Mouse (Mus musculus): ENCODE measurements around the gene Commd7. TPM values are rescaled to one million over a fixed set of nuclear protein-coding genes. Genes with fewer than 3 reads are reported as not detected.

Commd7 gene
- polyA plus RNA-seq, 1 experiment, result not detected

- no peak overlapping the region for H3K4me3 ChIP-seq (ENCODE audit: insufficient read depth, low read depth, low read length)
- H3K4me1 ChIP-seq (ENCODE audit: control insufficient read depth, insufficient read depth, low read length), result peaks cover 17% of the 10 kb centered on the region
- WGBS, result 84% methylated on average over 7 of the region's 7 CpGs
- H3K27ac ChIP-seq (ENCODE audit: insufficient read depth, low read depth, low read length), result no peak overlapping the region
- TF ChIP-seq POLR2A (IDR thresholded peaks at IDR 0.05; ENCODE audit: insufficient read depth, low read depth, low read length) (no peak), CTCF (IDR thresholded peaks at IDR 0.05; ENCODE audit: insufficient read depth, low read depth, low read length) (no peak)
These were observed 21.3 kb downstream of the Commd7 start for GRCm38 (mm10) chr2:153611241-153611630.

- Histone ChIP-seq H3K4me1 (ENCODE audit: control insufficient read depth, insufficient read depth, low read length) (peaks cover 17% of the 10 kb centered on the region), H3K4me3 (ENCODE audit: insufficient read depth, low read depth, low read length) (no peak overlapping the region), H3K27ac (ENCODE audit: insufficient read depth, low read depth, low read length) (no peak overlapping the region)
- TF ChIP-seq CTCF (IDR thresholded peaks at IDR 0.05; ENCODE audit: insufficient read depth, low read depth, low read length), result no peak
- no peak for TF ChIP-seq POLR2A (IDR thresholded peaks at IDR 0.05; ENCODE audit: insufficient read depth, low read depth, low read length)
- WGBS, result 26% methylated on average over 14 of the region's 14 CpGs
These were observed 21.9 kb downstream of the Commd7 start for GRCm38 (mm10) chr2:153610426-153611240.

- Histone ChIP-seq H3K4me3 (ENCODE audit: insufficient read depth, low read depth, low read length) (no peak overlapping the region), H3K4me1 (ENCODE audit: control insufficient read depth, insufficient read depth, low read length) (peaks cover 17% of the 10 kb centered on the region), H3K27ac (ENCODE audit: insufficient read depth, low read depth, low read length) (no peak overlapping the region)
- TF ChIP-seq CTCF (IDR thresholded peaks at IDR 0.05; ENCODE audit: insufficient read depth, low read depth, low read length) (peak; percentile 58; the same call in 1 of the 2 replicates), POLR2A (IDR thresholded peaks at IDR 0.05; ENCODE audit: insufficient read depth, low read depth, low read length) (no peak)
- 27% methylated on average over 9 of the region's 9 CpGs for WGBS
These were observed 23.0 kb downstream of the Commd7 start for GRCm38 (mm10) chr2:153609548-153609947.

GRCm38 (mm10) chr2:153609058-153609457, 23.5 kb downstream of the Commd7 start:
- peaks cover 17% of the 10 kb centered on the region for H3K4me1 ChIP-seq (ENCODE audit: control insufficient read depth, insufficient read depth, low read length)
- TF ChIP-seq POLR2A (IDR thresholded peaks at IDR 0.05; ENCODE audit: insufficient read depth, low read depth, low read length), result no peak
- no peak for TF ChIP-seq CTCF (IDR thresholded peaks at IDR 0.05; ENCODE audit: insufficient read depth, low read depth, low read length)
- H3K27ac ChIP-seq (ENCODE audit: insufficient read depth, low read depth, low read length), result no peak overlapping the region
- WGBS, result 73% methylated on average over 8 of the region's 8 CpGs
- H3K4me3 ChIP-seq (ENCODE audit: insufficient read depth, low read depth, low read length), result no peak overlapping the region

GRCm38 (mm10) chr2:153607870-153608515, 24.6 kb downstream of the Commd7 start:
- WGBS, result 72% methylated on average over 13 of the region's 13 CpGs
- Histone ChIP-seq H3K4me1 (ENCODE audit: control insufficient read depth, insufficient read depth, low read length) (peaks cover 17% of the 10 kb centered on the region), H3K4me3 (ENCODE audit: insufficient read depth, low read depth, low read length) (no peak overlapping the region), H3K27ac (ENCODE audit: insufficient read depth, low read depth, low read length) (no peak overlapping the region)
- TF ChIP-seq POLR2A (IDR thresholded peaks at IDR 0.05; ENCODE audit: insufficient read depth, low read depth, low read length) (no peak), CTCF (IDR thresholded peaks at IDR 0.05; ENCODE audit: insufficient read depth, low read depth, low read length) (no peak)

GRCm38 (mm10) chr2:153606421-153606820, 26.2 kb downstream of the Commd7 start:
- 84% methylated on average over 3 of the region's 3 CpGs for WGBS
- Histone ChIP-seq H3K4me3 (ENCODE audit: insufficient read depth, low read depth, low read length) (no peak overlapping the region), H3K4me1 (ENCODE audit: control insufficient read depth, insufficient read depth, low read length) (peaks cover 17% of the 10 kb centered on the region), H3K27ac (ENCODE audit: insufficient read depth, low read depth, low read length) (no peak overlapping the region)
- TF ChIP-seq POLR2A (IDR thresholded peaks at IDR 0.05; ENCODE audit: insufficient read depth, low read depth, low read length) (no peak), CTCF (IDR thresholded peaks at IDR 0.05; ENCODE audit: insufficient read depth, low read depth, low read length) (no peak)

- TF ChIP-seq CTCF (IDR thresholded peaks at IDR 0.05; ENCODE audit: insufficient read depth, low read depth, low read length) (no peak), POLR2A (IDR thresholded peaks at IDR 0.05; ENCODE audit: insufficient read depth, low read depth, low read length) (no peak)
- WGBS, result 45% methylated on average over 4 of the region's 4 CpGs
- Histone ChIP-seq H3K27ac (ENCODE audit: insufficient read depth, low read depth, low read length) (no peak overlapping the region), H3K4me1 (ENCODE audit: control insufficient read depth, insufficient read depth, low read length) (peaks cover 12% of the 10 kb centered on the region), H3K4me3 (ENCODE audit: insufficient read depth, low read depth, low read length) (no peak overlapping the region)
These were observed 28.9 kb downstream of the Commd7 start for GRCm38 (mm10) chr2:153603724-153604123.

- 39% methylated on average over 16 of the region's 16 CpGs for WGBS
- TF ChIP-seq POLR2A (IDR thresholded peaks at IDR 0.05; ENCODE audit: insufficient read depth, low read depth, low read length) (no peak), CTCF (IDR thresholded peaks at IDR 0.05; ENCODE audit: insufficient read depth, low read depth, low read length) (no peak)
- no peak overlapping the region for H3K4me3 ChIP-seq (ENCODE audit: insufficient read depth, low read depth, low read length)
- H3K27ac ChIP-seq (ENCODE audit: insufficient read depth, low read depth, low read length), result no peak overlapping the region
- H3K4me1 ChIP-seq (ENCODE audit: control insufficient read depth, insufficient read depth, low read length), result peaks cover 22% of the 10 kb centered on the region
These were observed 31.6 kb downstream of the Commd7 start for GRCm38 (mm10) chr2:153600667-153601648.
